Mouse (Mus musculus) erythroblast, embryonic 14.5 days (primary cell): ENCODE measurements around the gene Rnaseh2a.

Experiments
- GATA1 ChIP-seq: IDR thresholded peaks from 2 replicates; pipeline ENCODE4 v1.6.1; 2012; ENCODE audit warnings: low read length, inconsistent platforms, mixed read lengths
- TAL1 ChIP-seq: IDR thresholded peaks from 3 replicates; pipeline ENCODE4 v1.6.1; 2012; ENCODE audit warnings: low read length, inconsistent platforms, mixed read lengths

GRCm38 (mm10) chr8:84989311-84989731 is 19.8 kb upstream of the Rnaseh2a start:
- TF ChIP-seq TAL1 (peak; percentile 37; the same call in 2 of the 3 replicates), GATA1 (no peak)
